Mouse (Mus musculus): ENCODE measurements around the gene Med24.

Med24 gene

GRCm38 (mm10) chr11:98729119-98729588, at the start of gene Med24:
Gene Med24, minus strand, starts transcription at chr11:98729435.
- peak; percentile 74 to 85 for DNase-seq (ENCODE audit: low spot score in 2 of 2)

DNA sequence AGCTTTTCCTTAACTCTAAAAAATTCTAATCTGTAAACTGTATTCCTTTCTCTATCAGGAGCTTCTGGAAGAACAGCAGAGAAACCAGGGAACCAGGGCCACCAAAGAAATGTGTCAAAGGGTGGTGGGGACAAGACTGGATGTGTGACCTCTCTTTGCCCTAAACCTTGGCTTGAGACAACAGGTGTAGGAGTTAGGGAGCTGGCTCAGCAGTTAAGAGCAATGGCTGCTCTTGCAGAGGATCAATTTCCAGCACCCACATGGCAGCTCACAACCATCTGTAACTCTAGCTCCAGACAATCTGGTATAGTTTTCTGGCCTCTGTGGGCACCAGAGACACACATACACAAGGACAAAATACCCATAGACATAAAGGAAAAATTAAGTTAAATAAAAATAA, 48.7 kb upstream of the Med24 start:
- no peak for DNase-seq (ENCODE audit: low spot score in 2 of 2)

- DNase-seq (ENCODE audit: low spot score in 2 of 2) = no peak
Observed at GRCm38 (mm10) chr11:98776843-98777590, 47.8 kb upstream of the Med24 start.

DNA sequence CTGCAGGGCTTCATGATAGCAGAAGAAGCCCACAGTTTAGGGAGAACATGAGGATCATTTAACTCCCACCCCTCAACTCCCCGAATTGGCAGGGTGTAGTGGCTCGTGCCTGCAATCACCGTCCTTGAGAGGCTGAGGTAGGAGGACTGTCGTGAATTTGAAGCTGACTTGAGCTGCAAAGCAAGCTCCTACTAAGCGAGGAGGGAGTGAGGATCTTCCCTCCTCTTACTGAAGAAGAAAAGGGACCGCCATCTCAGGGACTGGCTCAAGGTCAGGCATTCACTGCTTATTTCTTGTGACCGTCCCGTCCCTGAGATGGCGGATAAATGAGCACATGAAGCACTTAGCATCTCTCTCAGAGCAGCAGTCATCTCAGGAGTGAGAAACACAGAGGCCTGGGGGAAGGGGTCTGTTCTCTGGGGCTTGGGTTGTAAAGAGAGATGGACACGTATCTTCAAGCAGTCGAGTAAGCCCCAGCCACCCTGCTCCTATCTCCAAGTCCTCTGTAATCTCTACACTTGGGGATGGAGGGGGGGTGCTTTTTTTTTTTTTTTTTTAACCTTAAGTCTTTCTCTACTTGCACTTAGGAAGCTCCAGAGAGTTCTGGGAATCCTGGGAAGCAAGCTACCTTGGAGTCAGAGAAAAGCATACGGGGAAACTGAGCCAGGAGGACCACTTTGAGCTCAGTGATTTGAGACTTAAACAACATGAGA, 47.0 kb upstream of the Med24 start:
- no peak for DNase-seq (ENCODE audit: low spot score in 2 of 2)

GRCm38 (mm10) chr11:98775348-98776051, 46.3 kb upstream of the Med24 start:
- DNase-seq (ENCODE audit: low spot score in 2 of 2) = peak; percentile 99 to 100

- no peak for DNase-seq (ENCODE audit: low spot score in 2 of 2)
Observed at GRCm38 (mm10) chr11:98774582-98775347, 45.5 kb upstream of the Med24 start, which contains the start of gene Nr1d1. Gene Nr1d1, minus strand, starts transcription at chr11:98775333.

DNA sequence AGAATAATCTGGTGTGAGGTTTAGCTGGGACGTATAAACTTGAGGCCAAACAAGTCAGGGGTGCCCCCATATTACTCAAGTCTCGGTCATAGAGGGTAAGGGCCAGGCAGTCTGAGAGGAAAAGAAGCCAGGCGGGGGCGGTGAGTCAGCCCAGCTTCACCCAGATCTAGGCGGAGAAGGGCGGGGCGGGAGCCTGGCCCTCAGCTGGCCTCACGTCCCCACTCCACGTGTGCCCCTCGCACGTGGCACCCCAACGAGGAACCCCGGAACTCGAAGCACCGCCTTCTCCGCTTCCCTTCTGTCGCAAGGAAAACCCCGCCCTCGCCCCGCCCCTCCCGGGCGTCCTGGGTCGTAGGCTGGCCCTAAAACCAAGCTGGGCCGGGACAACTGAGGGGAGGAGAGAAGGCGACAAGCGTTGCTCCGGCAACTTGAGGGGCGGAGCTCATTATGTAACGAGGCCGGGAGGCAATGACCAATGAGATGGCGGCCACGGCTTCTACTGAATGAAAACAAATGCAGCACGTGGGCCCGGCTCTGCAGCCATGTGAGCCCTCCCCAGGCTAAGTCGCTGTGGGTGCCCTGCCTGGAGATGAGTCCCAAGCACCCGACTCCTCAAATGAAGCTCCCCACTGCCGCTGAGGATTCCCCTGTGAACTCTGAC, 44.5 kb upstream of the Med24 start:
- DNase-seq (ENCODE audit: low spot score in 2 of 2) = peak; percentile 98

DNA sequence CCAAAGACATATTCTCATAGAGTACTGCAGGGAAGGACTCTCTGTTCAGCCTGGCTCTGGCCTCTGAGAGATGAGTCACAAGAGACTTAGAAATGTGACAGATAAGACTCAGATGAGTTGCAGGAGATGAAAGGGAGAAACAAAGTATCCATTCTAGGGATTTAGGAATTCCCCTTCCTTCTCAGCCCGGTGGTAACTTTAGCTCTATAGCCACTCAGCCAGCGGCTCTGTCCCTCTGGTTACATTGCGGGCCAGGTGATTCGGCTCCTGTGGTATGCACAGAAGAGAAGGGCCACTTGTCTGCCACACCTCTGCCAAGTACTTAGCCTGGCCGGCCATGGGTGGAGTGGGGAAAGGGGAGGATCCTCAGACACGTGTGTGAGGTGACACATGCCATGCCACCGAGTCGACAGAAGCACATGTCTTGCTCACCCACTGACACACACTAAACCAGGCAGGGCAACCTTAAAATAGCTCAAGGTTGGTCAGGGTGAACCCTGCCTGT, 43.5 kb upstream of the Med24 start:
- no peak for DNase-seq (ENCODE audit: low spot score in 2 of 2)

- DNase-seq (ENCODE audit: low spot score in 2 of 2) = no peak
Observed at GRCm38 (mm10) chr11:98771844-98772525, 42.8 kb upstream of the Med24 start.

DNA sequence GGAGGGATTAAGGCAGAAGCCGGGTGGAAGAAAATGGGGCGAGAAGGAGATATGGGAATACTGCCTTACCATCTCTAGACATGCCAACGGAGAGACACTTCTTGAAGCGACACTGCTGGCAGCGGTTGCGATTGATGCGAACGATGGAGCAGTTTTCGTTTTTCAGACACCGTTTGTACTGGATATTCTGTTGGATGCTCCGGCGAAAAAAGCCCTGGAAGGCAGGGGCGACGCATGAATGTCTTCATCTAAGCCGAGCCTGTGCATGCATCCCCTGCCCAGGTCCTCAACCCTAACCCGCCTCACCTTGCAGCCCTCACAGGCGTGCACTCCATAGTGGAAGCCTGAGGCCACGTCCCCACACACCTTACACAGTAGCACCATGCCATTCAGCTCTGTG, 41.9 kb upstream of the Med24 start:
- DNase-seq (ENCODE audit: low spot score in 2 of 2) = no peak

DNA sequence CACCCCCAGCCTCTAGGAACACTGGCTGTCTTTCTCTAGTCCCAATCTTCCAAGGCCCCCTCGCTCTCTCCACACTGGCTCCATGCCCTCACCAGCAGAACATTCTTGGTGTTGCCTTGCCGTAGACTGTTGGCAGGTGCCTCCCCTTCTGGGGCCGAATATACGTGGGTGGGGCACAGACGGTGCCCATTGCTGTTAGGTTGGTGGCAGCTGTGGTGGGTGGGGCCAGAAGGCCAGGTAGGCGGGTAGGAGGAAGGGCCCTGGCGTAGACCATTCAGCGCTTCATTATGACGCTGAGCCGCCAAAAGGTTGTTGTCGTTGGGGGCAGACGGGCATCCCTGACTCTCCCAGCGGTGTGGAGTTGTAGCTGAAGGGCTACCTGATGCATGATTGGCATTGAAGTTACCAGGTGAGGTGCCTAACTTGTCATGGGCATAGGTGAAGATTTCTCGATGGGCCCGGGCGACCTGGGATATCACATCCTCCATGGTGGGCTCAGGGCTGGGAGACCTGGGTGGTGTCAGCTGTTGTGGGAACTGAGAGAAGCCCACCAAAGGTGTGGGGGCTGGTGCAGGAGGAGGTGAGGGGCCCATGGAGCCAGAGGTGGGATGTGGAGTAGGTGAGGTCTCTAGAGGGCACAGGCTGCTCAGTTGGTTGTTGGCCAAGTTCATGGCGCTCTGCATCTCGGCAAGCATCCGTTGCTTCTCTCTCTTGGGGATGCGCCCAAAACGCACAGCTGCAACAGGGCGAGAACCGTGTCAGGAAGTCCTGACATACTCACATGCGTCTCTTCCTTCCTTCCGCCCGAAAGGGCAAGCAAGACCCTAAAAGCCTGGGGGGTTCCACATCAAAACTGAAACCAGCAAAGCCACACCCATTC, 41.1 kb upstream of the Med24 start:
- no peak for DNase-seq (ENCODE audit: low spot score in 2 of 2)

DNA sequence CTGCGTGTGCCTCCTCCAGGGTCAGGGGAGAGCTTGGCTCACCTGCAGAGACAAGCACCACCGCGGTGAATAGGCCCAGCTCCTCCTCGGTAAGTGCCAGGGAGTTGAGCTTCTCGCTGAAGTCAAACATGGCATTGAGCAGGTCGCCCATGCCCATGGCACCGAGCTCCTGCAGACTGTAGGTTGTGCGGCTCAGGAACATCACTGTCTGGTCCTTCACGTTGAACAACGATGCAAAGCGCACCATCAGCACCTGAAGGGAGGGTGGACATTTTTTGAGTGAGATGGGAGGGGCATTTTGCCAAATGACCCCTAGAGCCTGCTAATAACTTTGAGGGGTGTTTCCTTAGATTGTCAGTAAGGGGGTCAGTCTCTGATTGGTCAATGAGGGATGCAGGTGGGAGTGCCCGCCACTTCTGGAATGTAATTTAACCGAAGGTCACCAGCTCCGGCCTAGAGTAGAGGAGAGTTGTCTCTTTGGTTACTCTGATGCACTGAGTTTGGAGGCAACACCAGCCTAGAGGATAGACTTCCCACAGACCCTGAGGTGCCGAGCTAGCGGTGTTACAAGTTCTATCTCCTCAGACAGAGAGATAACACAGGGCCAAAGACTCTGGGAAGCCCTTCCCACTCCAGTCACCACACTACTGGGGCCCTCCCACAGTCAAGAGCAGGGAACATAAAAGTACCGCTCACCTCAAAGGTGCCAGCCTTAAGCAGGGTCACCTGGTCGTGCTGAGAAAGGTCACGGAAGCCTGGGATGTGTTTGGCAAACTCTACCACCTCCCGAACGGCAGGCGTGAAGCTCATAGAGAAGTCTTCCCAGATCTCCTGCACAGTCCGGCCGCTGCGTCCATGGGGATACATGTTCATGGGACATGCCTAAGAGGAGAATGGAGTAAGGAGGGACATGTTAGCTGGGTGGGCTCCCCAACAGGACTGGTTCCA, 40.0 kb upstream of the Med24 start:
- no peak for DNase-seq (ENCODE audit: low spot score in 2 of 2)

DNA sequence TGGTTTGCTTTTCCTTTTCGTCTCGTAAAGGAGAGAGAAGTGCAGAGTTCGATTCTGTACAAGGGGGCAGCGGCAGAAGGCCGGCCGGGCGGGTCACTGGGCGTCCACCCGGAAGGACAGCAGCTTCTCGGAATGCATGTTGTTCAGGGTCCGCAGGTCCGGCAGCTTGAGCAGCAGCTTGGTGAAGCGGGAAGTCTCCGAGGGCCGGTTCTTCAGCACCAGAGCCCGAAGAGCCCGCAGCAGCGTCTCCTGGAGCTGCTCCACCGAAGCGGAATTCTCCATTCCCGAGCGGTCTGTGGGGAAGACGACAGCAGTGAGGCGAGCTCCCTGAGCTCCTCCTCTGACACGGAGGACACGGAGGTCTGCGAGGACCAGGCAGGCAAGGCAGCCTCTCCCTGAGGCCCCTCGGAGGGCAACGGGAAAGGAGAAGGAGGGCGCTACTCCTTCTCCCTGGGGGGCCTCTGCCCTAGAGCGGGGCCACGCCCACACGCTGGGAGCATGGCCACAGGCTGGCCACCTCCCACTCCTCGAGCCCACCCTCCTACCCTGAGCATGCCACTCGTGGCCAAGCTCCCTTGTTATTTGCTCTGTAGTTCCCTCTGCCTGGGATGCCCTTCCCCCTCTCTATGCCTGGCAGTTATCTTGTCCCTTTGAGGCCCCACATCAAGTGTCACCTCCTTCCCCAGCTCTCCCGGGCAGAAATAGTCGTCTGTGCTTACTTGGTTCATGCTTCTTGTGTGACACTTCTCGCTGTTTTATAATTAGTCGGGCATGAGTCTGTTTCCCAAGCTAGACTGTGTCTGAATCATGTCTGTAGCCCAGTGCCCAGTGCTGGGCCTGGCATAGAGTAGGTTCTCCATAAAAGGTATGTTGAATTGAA, 39.1 kb upstream of the Med24 start:
- DNase-seq (ENCODE audit: low spot score in 2 of 2) = no peak

DNA sequence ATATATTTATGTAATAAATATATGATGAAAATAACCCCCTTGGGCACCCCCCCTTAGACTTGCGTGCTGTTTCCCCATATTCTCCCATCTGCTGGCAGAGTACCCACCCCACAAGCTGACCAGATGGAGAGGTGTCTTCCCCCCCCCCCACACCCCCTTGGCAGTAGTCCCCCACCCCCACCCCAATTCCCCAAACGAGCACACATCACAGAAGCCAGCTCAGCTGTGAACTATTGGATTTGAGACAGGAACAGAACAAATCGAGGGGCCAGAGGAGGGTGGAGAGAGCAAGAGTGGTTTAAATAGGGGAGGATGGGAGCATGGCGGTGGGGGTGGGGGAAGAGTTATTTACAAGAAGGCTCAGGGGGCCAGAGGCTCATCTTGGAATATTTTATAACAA, 38.5 kb upstream of the Med24 start:
- DNase-seq (ENCODE audit: low spot score in 2 of 2) = no peak

GRCm38 (mm10) chr11:98767276-98767675, 38.0 kb upstream of the Med24 start:
- DNase-seq (ENCODE audit: low spot score in 2 of 2) = no peak

GRCm38 (mm10) chr11:98766816-98767215, 37.6 kb upstream of the Med24 start:
- DNase-seq (ENCODE audit: low spot score in 2 of 2) = no peak

- no peak for DNase-seq (ENCODE audit: low spot score in 2 of 2)
Observed at GRCm38 (mm10) chr11:98766346-98766745, 37.1 kb upstream of the Med24 start.

All from frontal cortex, postnatal 25 days (tissue).